Comparison of ENCODE assay signal across 8 mouse cellular contexts in genomic region chrX:73007597-73008479, GRCm38 (mm10). TPM values are rescaled to one million over a fixed set of nuclear protein-coding genes. Genes with fewer than 3 reads are reported as not detected.
DNase-seq lines count a peak whose midpoint lies in the region; ATAC-seq and TF ChIP-seq lines count a peak whose summit lies in the region.

No protein-coding gene starts in this region.

- peak overlapping the region; percentile 32 for H3K4me3 ChIP-seq in cortical plate, adult 2 months (ENCODE audit: insufficient read depth, low read length)

- intact Hi-C loops in left cerebral cortex, postnatal 10 days (cut with DNase I) = no loop called here

- peak; percentile 86; the same call in 1 of the 2 replicates for TF ChIP-seq POLR2A in cortical plate, adult 2 months (IDR thresholded peaks at IDR 0.05; ENCODE audit: extremely low read depth, insufficient read depth, low read length)

- no peaks in the 10 kb centered on the region for H3K4me1 ChIP-seq in cortical plate, adult 2 months (ENCODE audit: control insufficient read depth, insufficient read depth, low read length)

- peak overlapping the region; percentile 76 for H3K27ac ChIP-seq in cortical plate, adult 2 months (ENCODE audit: insufficient read depth, low read length)

- DNase-seq in gastrocnemius, postnatal 10 days = peak; percentile 86
- DNase-seq in left cerebral cortex, postnatal 10 days (ENCODE audit: extremely low spot score in 1 of 2, low spot score in 2 of 2) = peak; percentile 89 to 91
- peak; percentile 89 for DNase-seq in right cerebral cortex, postnatal 25 days
- peak; percentile 84 to 91 for DNase-seq in urinary bladder, postnatal 4 days (ENCODE audit: low spot score in 2 of 2)

- ATAC-seq in activated CD4-positive, CD25-positive, alpha-beta regulatory T cell, adult 4 months = peak; percentile 88
- peak; percentile 91 for ATAC-seq in inflammation-experienced regulatory T-cells, adult 6 months
- ATAC-seq in megakaryocyte-erythroid progenitor cell, adult 5-6 weeks (replicated peaks; ENCODE audit: low FRiP score, low TSS enrichment, poor library complexity, severe bottlenecking) = peak; percentile 95

- TF ChIP-seq CTCF in cortical plate, adult 2 months (IDR thresholded peaks at IDR 0.05; ENCODE audit: extremely low read depth, insufficient read depth, low read length) = peak; percentile 80

RNA-seq across cellular contexts. Expression of gene Zfp185, which starts 20.7 kb away (rescaled TPM):
- polyA plus RNA-seq in activated CD4-positive, CD25-positive, alpha-beta regulatory T cell, adult 4 months (2017; shearing (Covaris generic)) = not detected
- polyA plus RNA-seq in cortical plate, adult 2 months (2012; rRNA removed) = 0.91 and 0.94 TPM in 2 replicates
- total RNA-seq in gastrocnemius, postnatal 10 days (2021) = 10 to 100 TPM; 12.5 to 15.7 TPM
- polyA plus RNA-seq in inflammation-experienced regulatory T-cells, adult 6 months (2017; shearing (Covaris generic)) = not detected
- 1 to 10 TPM in 1 of 2 experiments, under 1 TPM in 1; 0.90 to 1.0 TPM for total RNA-seq in left cerebral cortex, postnatal 10 days (2021)
- total RNA-seq in megakaryocyte-erythroid progenitor cell, adult 5-6 weeks (2014; fragmentation: Nextera tagmentation) = 5.6 TPM in 1 of 2 replicates, not detected in the other
- total RNA-seq in megakaryocyte-erythroid progenitor cell, adult 5-6 weeks (2017) = not detected in 2 replicates

RNA-seq across cellular contexts. Expression of gene Pnma5, which starts 29.1 kb away (rescaled TPM):
- polyA plus RNA-seq in activated CD4-positive, CD25-positive, alpha-beta regulatory T cell, adult 4 months (2017; shearing (Covaris generic)) = not detected
- 0.13 and 0.25 TPM in 2 replicates for polyA plus RNA-seq in cortical plate, adult 2 months (2012; rRNA removed)
- total RNA-seq in gastrocnemius, postnatal 10 days (2021) = not detected
- not detected for polyA plus RNA-seq in inflammation-experienced regulatory T-cells, adult 6 months (2017; shearing (Covaris generic))
- total RNA-seq in left cerebral cortex, postnatal 10 days (2021) = under 1 TPM; 0.41 to 0.59 TPM
- total RNA-seq in megakaryocyte-erythroid progenitor cell, adult 5-6 weeks (2014; fragmentation: Nextera tagmentation) = not detected in 2 replicates
- not detected in 2 replicates for total RNA-seq in megakaryocyte-erythroid progenitor cell, adult 5-6 weeks (2017)

RNA-seq across cellular contexts. Expression of gene Pnma3, which starts 56.7 kb away (rescaled TPM):
- not detected for polyA plus RNA-seq in activated CD4-positive, CD25-positive, alpha-beta regulatory T cell, adult 4 months (2017; shearing (Covaris generic))
- 15.9 and 20.8 TPM in 2 replicates for polyA plus RNA-seq in cortical plate, adult 2 months (2012; rRNA removed)
- total RNA-seq in gastrocnemius, postnatal 10 days (2021) = under 1 TPM in 1 of 2 experiments, not detected in 1; 0.12 TPM
- polyA plus RNA-seq in inflammation-experienced regulatory T-cells, adult 6 months (2017; shearing (Covaris generic)) = not detected
- 10 to 100 TPM; 28.7 to 30.8 TPM for total RNA-seq in left cerebral cortex, postnatal 10 days (2021)
- not detected in 2 replicates for total RNA-seq in megakaryocyte-erythroid progenitor cell, adult 5-6 weeks (2014; fragmentation: Nextera tagmentation)
- not detected in 2 replicates for total RNA-seq in megakaryocyte-erythroid progenitor cell, adult 5-6 weeks (2017)

Comparison
In these comparisons a context has a peak if more than half of its experiments do, and no peak if none do; other contexts are left out.
1. Peak in every context shown above with its lines: DNase-seq, ATAC-seq, H3K4me3 ChIP-seq and H3K27ac ChIP-seq.
2. RNA of gene Pnma3, which starts 56.7 kb away (total RNA-seq): 28.7 to 30.8 TPM in left cerebral cortex, postnatal 10 days; 0.12 TPM in gastrocnemius, postnatal 10 days and not detected in megakaryocyte-erythroid progenitor cell, adult 5-6 weeks; every median in the first group is over 10 times any median in the second.